Mouse (Mus musculus) forebrain, postnatal 0 days (tissue): ENCODE measurements at regions not wholly inside any gene's neighbourhood (a gene's known extent, or its start where the extent isn't known, plus 50 kb on each side); places are given as distances from the start of the nearest gene placed in this dataset.

Source experiments
- ATAC-seq: fragments of 200-750 bp; cut with Nextera tagmentation; 2 replicates; pipeline ENCODE4 v1.8.0; 2017; ENCODE audit warnings: mild to moderate bottlenecking, moderate library complexity
- DNase-seq: peaks from one replicate; pipeline ENCODE4 v3.0.0-alpha.2; 2015
- H3K27ac ChIP-seq: fragments of 300-500 bp; sonication (generic); 2 replicates; pipeline ENCODE4 v1.5.1; 2014; ENCODE audit warnings: low read depth, mild to moderate bottlenecking, antibody characterized with exemption, low read length, moderate library complexity, mixed read lengths
- H3K27me3 ChIP-seq: fragments of 300-500 bp; sonication (generic); 2 replicates; pipeline ENCODE4 v1.6.1; 2014; ENCODE audit warnings: mild to moderate bottlenecking, low read length, mixed read lengths; ENCODE audit not compliant: insufficient read depth
- H3K36me3 ChIP-seq: fragments of 300-500 bp; sonication (generic); 2 replicates; pipeline ENCODE4 v1.6.1; 2014; ENCODE audit warnings: mild to moderate bottlenecking, moderate library complexity; ENCODE audit not compliant: insufficient read depth
- H3K4me1 ChIP-seq: fragments of 300-500 bp; sonication (generic); 2 replicates; pipeline ENCODE4 v1.6.1; 2014; ENCODE audit warnings: antibody characterized with exemption; ENCODE audit not compliant: insufficient read depth
- H3K4me2 ChIP-seq: fragments of 300-500 bp; sonication (generic); 2 replicates; pipeline ENCODE4 v1.6.1; 2014; ENCODE audit warnings: low read depth, mild to moderate bottlenecking, moderate library complexity
- H3K4me3 ChIP-seq: fragments of 300-500 bp; sonication (generic); 2 replicates; pipeline ENCODE4 v1.5.1; 2014; ENCODE audit warnings: low read depth, low read length, mixed read lengths
- H3K9ac ChIP-seq: fragments of 300-500 bp; sonication (generic); 2 replicates; pipeline ENCODE4 v1.6.1; 2014; ENCODE audit warnings: mild to moderate bottlenecking
- H3K9me3 ChIP-seq: fragments of 300-500 bp; sonication (generic); 2 replicates; pipeline ENCODE4 v1.6.1; 2016; ENCODE audit warnings: low read length
- CTCF ChIP-seq: sonication (generic); IDR thresholded peaks from 2 replicates; pipeline ENCODE4 v1.5.1; 2016; ENCODE audit warnings: antibody characterized with exemption, control low read depth, low read depth
- WGBS: fragments of 180-500 bp; shearing (Covaris S2); extraction: QIAGEN DNeasy Blood & Tissue Kit; methylation state at CpG from one replicate; pipeline ENCODE4 v1.1.7; 2014; 5-methylcytosine and 5-hydroxymethylcytosine counted together

GRCm38 (mm10) chr5:132817665-132818064, 274.5 kb upstream of the Auts2 start:
- H3K9ac ChIP-seq = no peak overlapping the region
- no peaks in the 10 kb centered on the region; the same call in 1 of the 2 replicates for H3K27me3 ChIP-seq
- H3K4me1 ChIP-seq = no peaks in the 10 kb centered on the region
- no peak overlapping the region for H3K27ac ChIP-seq
- no peaks in the 10 kb centered on the region for H3K9me3 ChIP-seq
- no peak overlapping the region for H3K4me3 ChIP-seq
- H3K4me2 ChIP-seq = no peak overlapping the region
- 81% methylated on average over 9 of the region's 9 CpGs for WGBS
- DNase-seq = no peak
- no peak for TF ChIP-seq CTCF
- no peak for ATAC-seq
- no peaks in the 10 kb centered on the region for H3K36me3 ChIP-seq

- H3K9ac ChIP-seq = no peak overlapping the region
- H3K27me3 ChIP-seq = no peaks in the 10 kb centered on the region
- H3K9me3 ChIP-seq = 0 out of 2 replicates have a peak, but pooled peaks cover 3% of the 10 kb centered on the region
- no peak for TF ChIP-seq CTCF
- no peak overlapping the region for H3K4me2 ChIP-seq
- H3K4me1 ChIP-seq = no peaks in the 10 kb centered on the region
- no peak overlapping the region for H3K27ac ChIP-seq
- DNase-seq (peak; percentile 17), ATAC-seq (no peak)
- no peak overlapping the region for H3K4me3 ChIP-seq
- H3K36me3 ChIP-seq = no peaks in the 10 kb centered on the region
- 59% methylated on average over 4 of the region's 4 CpGs for WGBS
These were observed 266.0 kb upstream of the Auts2 start for GRCm38 (mm10) chr5:132809181-132809580.

GRCm38 (mm10) chr5:132796061-132796460, 252.9 kb upstream of the Auts2 start:
- Histone ChIP-seq H3K4me2 (no peak overlapping the region), H3K4me1 (no peaks in the 10 kb centered on the region), H3K36me3 (no peaks in the 10 kb centered on the region), H3K27me3 (no peaks in the 10 kb centered on the region), H3K9me3 (no peaks in the 10 kb centered on the region), H3K4me3 (no peak overlapping the region), H3K9ac (no peak overlapping the region), H3K27ac (no peak overlapping the region)
- 90% methylated on average over 1 of the region's 1 CpGs for WGBS
- no peak for TF ChIP-seq CTCF
- DNase-seq = no peak
- no peak for ATAC-seq

- ATAC-seq (no peak), DNase-seq (no peak)
- Histone ChIP-seq H3K4me2 (no peak overlapping the region), H3K9me3 (no peaks in the 10 kb centered on the region), H3K27ac (no peak overlapping the region), H3K36me3 (no peaks in the 10 kb centered on the region), H3K4me1 (no peaks in the 10 kb centered on the region), H3K4me3 (no peak overlapping the region), H3K9ac (no peak overlapping the region), H3K27me3 (no peaks in the 10 kb centered on the region)
- TF ChIP-seq CTCF = no peak
- 84% methylated on average over 5 of the region's 5 CpGs for WGBS
These were observed 249.3 kb upstream of the Auts2 start for GRCm38 (mm10) chr5:132792484-132792883.

GRCm38 (mm10) chr5:132785291-132785690, 242.1 kb upstream of the Auts2 start:
- no peak for TF ChIP-seq CTCF
- Histone ChIP-seq H3K27me3 (no peaks in the 10 kb centered on the region), H3K4me3 (no peak overlapping the region), H3K27ac (no peak overlapping the region), H3K9me3 (no peaks in the 10 kb centered on the region), H3K9ac (no peak overlapping the region), H3K4me2 (no peak overlapping the region), H3K36me3 (no peaks in the 10 kb centered on the region), H3K4me1 (no peaks in the 10 kb centered on the region)
- whole genome bisulfite sequencing = 43% methylated on average over 3 of the region's 3 CpGs
- no peak for ATAC-seq
- DNase-seq = no peak

- ATAC-seq = no peak
- DNase-seq = no peak
- 51% methylated on average over 4 of the region's 4 CpGs for WGBS
These were observed 241.6 kb upstream of the Auts2 start for GRCm38 (mm10) chr5:132784791-132785190.

GRCm38 (mm10) chr5:132774141-132774680, 231.1 kb upstream of the Auts2 start:
- no peak for ATAC-seq
- DNase-seq = no peak
- no peaks in the 10 kb centered on the region for H3K36me3 ChIP-seq
- no peak overlapping the region for H3K9ac ChIP-seq
- no peak overlapping the region for H3K4me2 ChIP-seq
- H3K4me3 ChIP-seq = no peak overlapping the region
- H3K9me3 ChIP-seq = no peaks in the 10 kb centered on the region
- no peaks in the 10 kb centered on the region for H3K4me1 ChIP-seq
- H3K27me3 ChIP-seq = no peaks in the 10 kb centered on the region
- no peak overlapping the region for H3K27ac ChIP-seq
- 83% methylated on average over 1 of the region's 1 CpGs for WGBS
- TF ChIP-seq CTCF = no peak

More at GRCm38 (mm10) chr5:132784791-132785190, 241.6 kb upstream of the Auts2 start:
- Histone ChIP-seq H3K36me3 (no peaks in the 10 kb centered on the region), H3K27ac (no peak overlapping the region), H3K27me3 (no peaks in the 10 kb centered on the region), H3K9ac (no peak overlapping the region), H3K4me1 (no peaks in the 10 kb centered on the region), H3K9me3 (no peaks in the 10 kb centered on the region), H3K4me2 (no peak overlapping the region), H3K4me3 (no peak overlapping the region)
- no peak for TF ChIP-seq CTCF

- Histone ChIP-seq H3K27ac (no peak overlapping the region), H3K36me3 (no peaks in the 10 kb centered on the region), H3K4me3 (no peak overlapping the region), H3K4me1 (no peaks in the 10 kb centered on the region), H3K27me3 (no peaks in the 10 kb centered on the region), H3K9me3 (no peaks in the 10 kb centered on the region), H3K9ac (no peak overlapping the region), H3K4me2 (no peak overlapping the region)
- no peak for DNase-seq
- no peak for TF ChIP-seq CTCF
- no peak for ATAC-seq
- 59% methylated on average over 4 of the region's 4 CpGs for WGBS
These were observed 217.3 kb upstream of the Auts2 start for GRCm38 (mm10) chr5:132760396-132760795.
